Mouse (Mus musculus) CH12.LX (cell line): ENCODE measurements around the gene Sesn1. TPM values are rescaled to one million over a fixed set of nuclear protein-coding genes. Genes with fewer than 3 reads are reported as not detected.
"Not testable (repeated sequence)": the region's sequence is repeated elsewhere in the genome, so short reads cannot be mapped to it uniquely, and the experiment has no call there.

Source experiments
- DNase-seq: peaks from one replicate; pipeline ENCODE4 v3.0.0-alpha.2; 2013; ENCODE audit errors: extremely low read depth
- H3K27ac ChIP-seq: 2 replicates; pipeline ENCODE4 v1.5.1; 2012; ENCODE audit warnings: low read depth, mild to moderate bottlenecking, control low read depth, moderate library complexity; ENCODE audit not compliant: insufficient read depth
- H3K27me3 ChIP-seq: replicated peaks from 2 replicates; pipeline ENCODE3; 2012; ENCODE audit warnings: inconsistent platforms
- H3K36me3 ChIP-seq, 2 experiments: replicated peaks in 1 of 2; 2 replicates each; pipeline versions ENCODE3 to v1.6.1; 2012; ENCODE audit warnings: inconsistent platforms in 1 of 2, low read length in 1 of 2, mild to moderate bottlenecking in 1 of 2, mixed read lengths in 1 of 2, moderate library complexity in 1 of 2; ENCODE audit not compliant: control insufficient read depth in 1 of 2, insufficient read depth in 1 of 2
- H3K4me1 ChIP-seq, 2 experiments: 2 replicates each; pipeline ENCODE4 v1.6.1; 2012; ENCODE audit warnings: inconsistent platforms in 1 of 2, moderate library complexity in 1 of 2; ENCODE audit not compliant: insufficient read depth in 2 of 2, control insufficient read depth in 1 of 2
- H3K4me2 ChIP-seq: 2 replicates; pipeline ENCODE4 v1.6.1; 2012; ENCODE audit warnings: low read depth, mild to moderate bottlenecking, control low read depth; ENCODE audit not compliant: poor library complexity, insufficient read depth, severe bottlenecking
- H3K4me3 ChIP-seq, 3 experiments: fragments of 150-350 bp in 1 of 3; sonication (generic) in 1 of 3; replicated peaks in 1 of 3; 2 replicates each; pipeline versions ENCODE3 to v1.5.1; 2011 to 2012; ENCODE audit warnings: low read depth in 2 of 3, low read length in 2 of 3, mild to moderate bottlenecking in 2 of 3, moderate library complexity in 2 of 3, control low read depth in 1 of 3, improper control_type of control experiment in 1 of 3, inconsistent platforms in 1 of 3, mixed read lengths in 1 of 3; ENCODE audit not compliant: poor library complexity in 1 of 3
- H3K79me2 ChIP-seq: replicated peaks from 2 replicates; pipeline ENCODE4 v1.6.1; 2012; ENCODE audit warnings: mild to moderate bottlenecking, moderate library complexity; ENCODE audit not compliant: control insufficient read depth, poor library complexity, insufficient read depth, severe bottlenecking; ENCODE audit errors: extremely low read depth
- H3K9ac ChIP-seq: 2 replicates; pipeline ENCODE4 v1.6.1; 2012; ENCODE audit warnings: low read depth, mild to moderate bottlenecking, control low read depth, moderate library complexity; ENCODE audit not compliant: insufficient read depth
- H3K9me3 ChIP-seq: replicated peaks from 2 replicates; pipeline ENCODE3; 2012; ENCODE audit warnings: low read length, inconsistent platforms, mixed read lengths
- BHLHE40 ChIP-seq: IDR thresholded peaks from 2 replicates; pipeline ENCODE4 v1.6.1; 2011; ENCODE audit warnings: mild to moderate bottlenecking, low read depth, low read length, improper control_type of control experiment
- E2F4 ChIP-seq: IDR thresholded peaks from 2 replicates; pipeline ENCODE4 v1.6.1; 2011; ENCODE audit warnings: low read depth, low read length, improper control_type of control experiment; ENCODE audit not compliant: insufficient replicate concordance
- EP300 ChIP-seq: IDR thresholded peaks from 2 replicates; pipeline ENCODE4 v1.6.1; 2011; ENCODE audit warnings: low read length, improper control_type of control experiment
- IRF4 ChIP-seq: IDR thresholded peaks from 2 replicates; pipeline ENCODE4 v1.6.1; 2014; ENCODE audit warnings: low read depth, mild to moderate bottlenecking, inconsistent platforms, low read length, improper control_type of control experiment
- JUND ChIP-seq: conservative IDR thresholded peaks from 2 replicates; pipeline ENCODE4 v1.6.1; 2011; ENCODE audit warnings: low read depth, low read length, improper control_type of control experiment
- KAT2A ChIP-seq: IDR thresholded peaks from 2 replicates; pipeline ENCODE4 v1.6.1; 2012; ENCODE audit warnings: low read length, improper control_type of control experiment, inconsistent platforms; ENCODE audit not compliant: insufficient replicate concordance
- MAFK ChIP-seq: IDR thresholded peaks from 2 replicates; pipeline ENCODE4 v1.6.1; 2011; ENCODE audit warnings: low read length, improper control_type of control experiment; ENCODE audit not compliant: insufficient replicate concordance
- MAX ChIP-seq: IDR thresholded peaks from 2 replicates; pipeline ENCODE4 v1.6.1; 2011; ENCODE audit warnings: low read length, improper control_type of control experiment
- MAZ ChIP-seq: IDR thresholded peaks from 2 replicates; pipeline ENCODE4 v1.6.1; 2012; ENCODE audit warnings: low read depth, mild to moderate bottlenecking, inconsistent platforms, low read length, improper control_type of control experiment, moderate library complexity
- MEF2A ChIP-seq: IDR thresholded peaks from 2 replicates; pipeline ENCODE4 v1.6.1; 2014; ENCODE audit warnings: low read depth, mild to moderate bottlenecking, inconsistent platforms, low read length, improper control_type of control experiment, borderline replicate concordance
- MYC ChIP-seq: IDR thresholded peaks from 2 replicates; pipeline ENCODE4 v1.6.1; 2011; ENCODE audit warnings: low read depth, mild to moderate bottlenecking, improper control_type of control experiment, low read length
- NELFE ChIP-seq: IDR thresholded peaks from 2 replicates; pipeline ENCODE4 v1.6.1; 2011; ENCODE audit warnings: low read depth, low read length, improper control_type of control experiment
- PAX5 ChIP-seq: IDR thresholded peaks from 2 replicates; pipeline ENCODE4 v1.6.1; 2012; ENCODE audit warnings: low read length, inconsistent platforms, mixed read lengths
- TCF12 ChIP-seq: IDR thresholded peaks from 2 replicates; pipeline ENCODE4 v1.6.1; 2014; ENCODE audit warnings: low read depth, mild to moderate bottlenecking, inconsistent platforms, low read length, improper control_type of control experiment
- ZMIZ1 ChIP-seq: IDR thresholded peaks from 2 replicates; pipeline ENCODE4 v1.6.1; 2012; ENCODE audit warnings: low read depth, mild to moderate bottlenecking, inconsistent platforms, low read length, improper control_type of control experiment
- ZNF384 ChIP-seq: IDR thresholded peaks from 2 replicates; pipeline ENCODE4 v1.6.1; 2012; ENCODE audit warnings: low read depth, low read length, improper control_type of control experiment, inconsistent platforms
- dilution Hi-C: fragments of 300-500 bp; cut with MboI; formaldehyde crosslinking; loops from 2 replicates; pipeline ENCODE4 v1.14.3; 2020; ENCODE audit warnings: low sequenced_read_pairs; ENCODE audit not compliant: extremely low pct_unique_long_range_greater_than_20kb, extremely low pct_ligation_motif_present
- in situ Hi-C: fragments of 300-500 bp; cut with MboI; formaldehyde crosslinking; loops from 3 replicates; pipeline ENCODE4 v1.14.3; 2019; ENCODE audit warnings: low sequenced_read_pairs, low pct_ligation_motif_present, low pct_unique_long_range_greater_than_20kb, mixed read lengths
- polyA plus RNA-seq: library from polyadenylated mRNA; unstranded; fragments of >175 nt; gene quantifications from 2 replicates; pipeline ENCODE4 v1.2.1, GENCODE M21; 2012; ENCODE audit warnings: low read depth; ENCODE audit not compliant: insufficient read length
- total RNA-seq, 2 experiments: library from RNA; depleted of rRNA; stranded (reverse); fragments of 300-350 nt in 1 of 2; fragments of >200 nt in 1 of 2; gene quantifications; 2 replicates each; pipeline ENCODE4 v1.2.3; 2012 to 2014

The Sesn1 gene
- total and polyA plus RNA-seq, 3 experiments = 10.4 to 27.8 (median 22.0) TPM

GRCm38 (mm10) chr10:41822573-41823281, 13.0 kb downstream of the Sesn1 start:
- no peaks in the 10 kb centered on the region for H3K27me3 ChIP-seq
- in situ Hi-C loops = loop anchor here (25.0 kb wide), 1 partner anchor 310 kb away; the partner anchor contains the start of gene Cd164
- no peaks in the 10 kb centered on the region for H3K9me3 ChIP-seq
- peak; percentile 31 for DNase-seq
- H3K4me1 ChIP-seq = peaks cover 0 to 72% of the 10 kb centered on the region in 2 experiments; a peak in 3 of 4 replicates
- no peaks in the 10 kb centered on the region; the same call in none of the 2 replicates for H3K79me2 ChIP-seq
- H3K4me3 ChIP-seq = no peak overlapping the region
- no peaks in the 10 kb centered on the region for H3K36me3 ChIP-seq
- no peak overlapping the region for H3K27ac ChIP-seq
- no peak overlapping the region for H3K4me2 ChIP-seq
- dilution Hi-C loops = no loop called here
- TF ChIP-seq NELFE (no peak), PAX5 (no peak), MEF2A (no peak), MAX (0 out of 2 replicates have a peak, but pooled peaks have one; percentile 30), EP300 (peak; percentile 44; the same call in 1 of the 2 replicates), E2F4 (no peak), MAFK (no peak), JUND (no peak), ZMIZ1 (no peak)
- H3K9ac ChIP-seq = no peak overlapping the region

GRCm38 (mm10) chr10:41823282-41823675, 13.5 kb downstream of the Sesn1 start:
- H3K27me3 ChIP-seq, H3K4me3 ChIP-seq, H3K9me3 ChIP-seq, H3K4me2 ChIP-seq, H3K9ac ChIP-seq, H3K36me3 ChIP-seq, dilution Hi-C loops, H3K79me2 ChIP-seq, H3K27ac ChIP-seq, DNase-seq: not testable (repeated sequence)
- H3K4me1 ChIP-seq = peaks cover 0 to 74% of the 10 kb centered on the region in 2 experiments; a peak in 3 of 4 replicates
- TF ChIP-seq ZNF384 = peak; percentile 72
- in situ Hi-C loops = loop anchor here (25.0 kb wide), 1 partner anchor 311 kb away; the partner anchor contains the start of gene Cd164

DNA sequence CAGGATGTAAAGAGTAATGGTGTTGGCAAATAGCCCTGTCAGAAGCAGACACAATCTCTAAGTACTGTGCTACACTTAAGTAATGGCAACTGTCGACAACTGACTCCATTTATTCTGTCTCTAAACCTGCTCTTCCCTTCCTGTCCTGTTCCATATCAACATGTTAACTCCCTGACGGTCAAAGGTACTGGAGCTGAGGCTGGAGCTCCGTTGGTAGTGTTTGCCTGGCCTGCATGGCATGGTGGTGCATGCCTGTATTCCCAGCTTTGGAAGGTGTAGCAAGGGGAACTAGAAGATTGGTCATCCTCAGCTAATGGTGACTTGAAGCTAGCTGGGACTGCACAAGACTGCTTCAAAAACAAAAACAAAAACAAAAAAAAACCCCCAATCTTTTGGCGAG, 14.2 kb downstream of the Sesn1 start:
- no peaks in the 10 kb centered on the region for H3K9me3 ChIP-seq
- dilution Hi-C loops = no loop called here
- H3K79me2 ChIP-seq = no peaks in the 10 kb centered on the region; the same call in none of the 2 replicates
- DNase-seq = no peak
- TF ChIP-seq IRF4 = no peak
- no peak for TF ChIP-seq ZMIZ1
- TF ChIP-seq TCF12 = no peak
- no peak for TF ChIP-seq MAZ
- TF ChIP-seq JUND = no peak
- no peak for TF ChIP-seq MYC
- TF ChIP-seq MAX = no peak
- TF ChIP-seq BHLHE40 = no peak
- no peak for TF ChIP-seq KAT2A
- no peaks in the 10 kb centered on the region for H3K36me3 ChIP-seq
- H3K4me3 ChIP-seq = no peak overlapping the region
- no peak overlapping the region for H3K4me2 ChIP-seq
- no peak overlapping the region for H3K27ac ChIP-seq
- no peaks in the 10 kb centered on the region for H3K27me3 ChIP-seq
- in situ Hi-C loops = loop anchor here (25.0 kb wide), 1 partner anchor 312 kb away; the partner anchor contains the start of gene Cd164
- H3K4me1 ChIP-seq = peaks cover 0 to 75% of the 10 kb centered on the region in 2 experiments; a peak in 3 of 4 replicates
- no peak overlapping the region for H3K9ac ChIP-seq
